Mouse (Mus musculus) cerebellum, adult 2 months (tissue): ENCODE data around the gene Vwa7.

Experiments
- CTCF ChIP-seq: fragments of 200-500 bp; IDR thresholded peaks from 2 replicates; pipeline ENCODE4 v1.5.1; 2011; ENCODE audit warnings: low read depth, mild to moderate bottlenecking, control low read depth, low read length, moderate library complexity, borderline replicate concordance; ENCODE audit not compliant: insufficient read depth
- POLR2A ChIP-seq: fragments of 200-500 bp; IDR thresholded peaks from 2 replicates; pipeline ENCODE4 v1.6.1; 2011; ENCODE audit warnings: low read length, control low read depth, borderline replicate concordance; ENCODE audit not compliant: insufficient read depth

- TF ChIP-seq POLR2A (no peak), CTCF (no peak)
These were observed 3.2 kb upstream of the Vwa7 start for GRCm38 (mm10) chr17:35013221-35013620.
